Mouse (Mus musculus) brown adipose tissue, adult 24 weeks (tissue): Measurements from ENCODE around the gene C1ql2. TPM values are rescaled to one million over a fixed set of nuclear protein-coding genes. Genes with fewer than 3 reads are reported as not detected.

Experiments
- H3K27ac ChIP-seq: fragments of 200-500 bp; replicated peaks from 2 replicates; pipeline ENCODE4 v1.5.1; 2012; ENCODE audit warnings: low read depth, mild to moderate bottlenecking, low read length
- H3K4me1 ChIP-seq: fragments of 200-500 bp; 2 replicates; pipeline ENCODE4 v1.6.1; 2012; ENCODE audit warnings: low read length, mixed read lengths; ENCODE audit not compliant: control insufficient read depth, insufficient read depth, insufficient read length
- H3K4me3 ChIP-seq: fragments of 200-500 bp; 2 replicates; pipeline ENCODE4 v1.5.1; 2012; ENCODE audit warnings: low read depth, mild to moderate bottlenecking, low read length, moderate library complexity; ENCODE audit not compliant: insufficient read depth
- polyA plus RNA-seq: library from polyadenylated mRNA; stranded (reverse); fragments of >200 nt; gene quantifications from 2 replicates; pipeline ENCODE4 v1.2.4, GENCODE M21; 2012; ENCODE audit not compliant: missing spikeins, insufficient read depth, insufficient read length

The C1ql2 gene
- not detected in 2 replicates for polyA plus RNA-seq

DNA sequence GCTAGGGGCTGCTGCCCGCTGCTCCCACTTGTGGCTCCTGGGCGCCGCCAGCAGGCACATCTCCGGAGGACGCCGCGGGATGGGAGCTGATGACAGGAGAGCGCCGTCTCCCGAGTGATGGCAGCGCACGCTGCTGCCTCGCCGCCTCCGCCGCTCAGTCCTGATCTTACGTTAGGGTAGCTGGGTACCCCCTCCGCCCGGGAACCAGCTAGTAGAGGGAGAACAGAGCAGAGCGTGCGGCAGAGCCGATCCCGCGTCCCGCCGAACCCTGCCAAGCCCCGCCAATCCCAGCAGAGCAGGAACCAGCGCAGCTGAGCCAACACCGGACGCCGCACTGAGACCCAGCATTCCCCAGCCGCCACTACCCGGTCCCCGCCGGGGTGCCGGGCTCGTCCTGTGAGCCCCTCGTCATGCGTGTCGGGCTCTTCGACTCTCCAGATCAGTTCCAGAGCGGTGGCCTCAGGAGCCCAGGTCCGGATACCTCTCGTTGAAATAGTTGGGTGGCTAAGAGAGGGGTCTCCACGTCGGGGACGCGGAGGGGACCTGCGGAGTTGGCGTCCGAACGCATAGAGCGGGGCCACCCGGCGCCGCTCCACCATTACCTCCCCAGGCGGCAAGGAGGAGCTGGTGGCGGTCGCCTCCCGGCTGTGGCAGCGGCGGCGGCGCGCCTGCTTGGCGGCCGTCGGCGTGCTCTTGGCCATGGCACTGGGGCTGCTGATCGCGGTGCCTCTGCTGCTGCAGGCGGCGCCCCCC, at the start of gene C1ql2:
C1ql2 (plus strand) TSS at position 164 of the 753 bp plus-strand sequence.
- H3K4me3 ChIP-seq = no peak within 1 kb of the TSS

GRCm38 (mm10) chr1:120291709-120292108, 48.7 kb upstream of the C1ql2 start:
- Histone ChIP-seq H3K4me3 (no peak overlapping the region), H3K27ac (no peak overlapping the region), H3K4me1 (no peaks in the 10 kb centered on the region)

More for the DNA sequence above, at the start of gene C1ql2:
- Histone ChIP-seq H3K27ac (no peak within 1 kb of the TSS), H3K4me1 (no peaks in the 10 kb centered on the region)

DNA sequence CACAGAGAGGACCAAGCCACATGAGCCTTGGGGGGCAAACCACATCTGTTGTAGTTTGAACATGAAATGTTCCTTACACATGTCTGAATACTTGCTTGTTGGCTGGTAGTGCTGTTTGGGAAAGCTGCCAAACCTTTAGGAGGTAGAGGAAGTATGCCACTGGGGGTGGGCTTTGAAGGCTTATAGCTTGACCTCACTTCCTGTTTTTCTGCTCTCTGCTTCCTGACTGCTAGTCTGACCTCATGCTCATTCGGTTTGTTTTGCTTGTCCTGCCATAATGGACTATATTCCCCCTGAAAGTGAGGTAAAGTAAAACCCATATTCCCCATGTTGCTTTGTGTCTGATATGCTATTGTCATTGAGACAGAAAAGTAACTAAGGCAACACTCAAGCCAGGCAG, 46.6 kb upstream of the C1ql2 start:
- H3K4me3 ChIP-seq = no peak overlapping the region
- no peaks in the 10 kb centered on the region for H3K4me1 ChIP-seq
- H3K27ac ChIP-seq = no peak overlapping the region

- H3K27ac ChIP-seq = no peak overlapping the region
- no peak overlapping the region for H3K4me3 ChIP-seq
- H3K4me1 ChIP-seq = no peaks in the 10 kb centered on the region
Observed at GRCm38 (mm10) chr1:120296936-120297335, 43.4 kb upstream of the C1ql2 start.

DNA sequence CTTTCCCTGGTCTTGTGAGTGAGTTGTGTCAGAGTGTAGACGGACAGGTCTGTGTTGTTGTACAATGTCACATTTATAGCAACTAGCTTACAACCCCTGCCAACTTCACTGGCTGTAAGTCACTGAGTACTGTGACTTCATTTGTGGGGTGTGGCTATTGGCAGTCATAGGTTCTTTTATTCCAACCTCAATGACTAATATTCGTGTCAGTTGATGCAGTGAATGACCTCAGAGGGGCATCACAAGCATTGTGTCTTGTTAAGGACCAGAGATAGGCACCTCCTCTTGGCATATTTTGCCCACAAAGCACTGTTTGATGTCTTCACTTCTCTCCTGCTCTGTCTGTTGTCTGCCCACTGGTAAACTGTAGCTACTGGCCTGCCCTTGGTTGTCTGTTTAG, 34.6 kb upstream of the C1ql2 start:
- no peak overlapping the region for H3K4me3 ChIP-seq
- H3K27ac ChIP-seq = no peak overlapping the region

GRCm38 (mm10) chr1:120321270-120322021, 18.9 kb upstream of the C1ql2 start:
- H3K4me3 ChIP-seq = no peak overlapping the region
- no peaks in the 10 kb centered on the region for H3K4me1 ChIP-seq
- no peak overlapping the region for H3K27ac ChIP-seq

More for the DNA sequence above, 34.6 kb upstream of the C1ql2 start:
- no peaks in the 10 kb centered on the region for H3K4me1 ChIP-seq

- H3K27ac ChIP-seq = no peak overlapping the region
- H3K4me1 ChIP-seq = no peaks in the 10 kb centered on the region
- no peak overlapping the region for H3K4me3 ChIP-seq
Observed at GRCm38 (mm10) chr1:120323131-120323561, 17.2 kb upstream of the C1ql2 start.

GRCm38 (mm10) chr1:120327714-120328113, 12.7 kb upstream of the C1ql2 start:
- no peak overlapping the region for H3K27ac ChIP-seq
- no peak overlapping the region for H3K4me3 ChIP-seq
- no peaks in the 10 kb centered on the region for H3K4me1 ChIP-seq

GRCm38 (mm10) chr1:120328212-120328611, 12.2 kb upstream of the C1ql2 start:
- Histone ChIP-seq H3K4me3 (no peak overlapping the region), H3K4me1 (no peaks in the 10 kb centered on the region), H3K27ac (no peak overlapping the region)

DNA sequence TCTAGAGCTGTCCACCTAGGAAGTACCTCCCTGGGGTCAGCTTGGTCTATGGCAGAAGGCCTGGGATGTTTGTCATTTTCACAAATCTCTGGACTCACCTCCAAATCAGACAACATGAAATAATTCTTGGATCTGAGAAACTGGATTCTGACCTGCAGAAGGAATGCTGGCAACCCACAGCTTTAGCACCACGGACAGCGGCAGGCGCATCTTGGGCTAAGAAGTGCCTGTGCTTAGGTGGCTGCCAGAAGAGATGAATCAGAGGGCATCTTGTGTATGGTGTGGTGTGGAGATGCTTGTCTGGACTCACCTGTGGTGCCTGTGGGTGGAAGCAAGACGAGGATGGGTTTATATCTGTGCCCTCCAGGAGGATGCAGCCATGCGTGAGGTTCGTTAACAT, 8.5 kb upstream of the C1ql2 start:
- Histone ChIP-seq H3K4me3 (no peak overlapping the region), H3K27ac (no peak overlapping the region)

DNA sequence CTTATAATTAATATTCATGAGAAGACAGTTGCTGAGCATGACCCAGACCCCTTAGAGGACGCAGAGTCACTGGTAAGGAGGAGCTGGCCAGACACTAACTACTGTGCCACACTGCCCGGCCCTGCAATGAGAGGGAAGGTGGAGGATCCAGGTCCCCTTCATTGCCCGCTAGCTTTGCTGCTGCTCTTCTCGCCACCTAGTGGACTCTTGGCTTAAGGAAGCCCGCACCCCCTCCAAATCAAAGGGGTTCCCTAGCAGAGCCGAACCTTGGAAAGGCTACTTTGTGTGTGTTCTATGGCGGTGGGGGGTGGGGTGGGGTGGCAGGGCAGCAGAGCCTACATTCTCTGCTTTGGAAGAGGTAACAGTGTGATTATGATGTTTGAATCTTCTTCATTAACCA, 2.4 kb upstream of the C1ql2 start:
- Histone ChIP-seq H3K4me1 (no peaks in the 10 kb centered on the region), H3K27ac (no peak overlapping the region), H3K4me3 (no peak overlapping the region)

More for the DNA sequence above, 8.5 kb upstream of the C1ql2 start:
- H3K4me1 ChIP-seq = no peaks in the 10 kb centered on the region

GRCm38 (mm10) chr1:120341172-120341675, 842 bp downstream of the C1ql2 start:
- no peak overlapping the region for H3K4me3 ChIP-seq
- no peak overlapping the region for H3K27ac ChIP-seq
- no peaks in the 10 kb centered on the region for H3K4me1 ChIP-seq

GRCm38 (mm10) chr1:120341811-120342370, 1.5 kb downstream of the C1ql2 start:
- no peak overlapping the region for H3K27ac ChIP-seq
- H3K4me1 ChIP-seq = no peaks in the 10 kb centered on the region
- H3K4me3 ChIP-seq = no peak overlapping the region

DNA sequence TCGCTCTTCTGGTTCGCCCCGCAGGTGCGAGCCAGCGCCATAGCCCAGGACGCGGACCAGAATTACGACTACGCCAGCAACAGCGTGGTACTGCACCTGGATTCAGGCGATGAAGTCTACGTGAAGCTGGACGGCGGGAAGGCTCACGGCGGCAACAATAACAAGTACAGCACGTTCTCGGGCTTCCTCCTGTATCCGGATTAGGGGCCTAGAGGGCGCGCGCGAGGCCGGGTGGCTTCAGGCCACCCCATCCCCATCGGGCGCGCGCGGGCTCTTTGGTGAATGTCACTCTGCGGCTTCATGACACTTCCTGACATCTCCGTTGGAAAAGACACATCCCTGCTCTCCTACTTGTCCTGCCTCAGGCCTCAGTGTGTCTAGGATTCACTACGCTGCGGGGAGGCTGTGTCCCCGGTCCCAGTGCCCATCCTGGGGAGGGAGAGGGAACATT, 2.0 kb downstream of the C1ql2 start:
- H3K4me3 ChIP-seq = no peak overlapping the region
- no peaks in the 10 kb centered on the region for H3K4me1 ChIP-seq
- H3K27ac ChIP-seq = no peak overlapping the region

- no peak overlapping the region for H3K4me3 ChIP-seq
- H3K27ac ChIP-seq = no peak overlapping the region
- no peaks in the 10 kb centered on the region for H3K4me1 ChIP-seq
Observed at GRCm38 (mm10) chr1:120345001-120345400, 4.6 kb downstream of the C1ql2 start.
